Mouse (Mus musculus) E14TG2a.4 (cell line): Measurements from ENCODE around the gene Hacd2.

Experiments used
- CTCF ChIP-seq: conservative IDR thresholded peaks from 2 replicates; pipeline ENCODE4 v1.5.1; 2014; ENCODE audit warnings: low read length
- NANOG ChIP-seq: IDR thresholded peaks from 2 replicates; pipeline ENCODE4 v1.6.1; 2014; ENCODE audit warnings: borderline replicate concordance, low read length, mixed read lengths

DNA sequence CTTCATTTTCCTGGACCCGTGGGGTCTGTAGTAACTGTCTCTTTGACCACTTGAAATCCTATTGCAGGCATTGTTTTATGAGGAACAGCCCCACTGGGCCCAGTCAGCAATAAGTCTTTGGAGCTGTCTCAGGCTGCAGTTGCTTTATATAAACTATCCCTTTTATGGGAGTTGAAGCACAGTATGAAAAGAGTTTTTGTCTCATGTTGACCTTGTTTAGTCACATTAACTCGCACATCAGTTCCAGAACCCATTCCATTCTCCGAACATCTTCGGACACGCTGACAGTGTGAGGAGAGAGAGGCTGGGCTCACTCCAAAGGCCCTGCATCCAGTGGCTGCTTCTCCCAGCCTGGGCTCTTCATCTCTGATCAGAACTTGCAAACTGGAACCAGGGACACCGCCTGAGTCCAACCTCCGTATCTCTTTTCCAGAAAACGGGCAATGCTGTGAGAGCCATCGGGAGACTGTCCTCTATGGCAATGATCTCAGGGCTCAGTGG lies 27.5 kb upstream of the Hacd2 start:
- TF ChIP-seq CTCF (no peak), NANOG (no peak)
